Mouse (Mus musculus) right cerebral cortex, postnatal 14 days (tissue): ENCODE measurements around the gene Gm14459.
"Not testable (repeated sequence)": the region's sequence is repeated elsewhere in the genome, so short reads cannot be mapped to it uniquely, and the experiment has no call there.

Source experiments
- DNase-seq: peaks from one replicate; pipeline ENCODE4 v3.0.0; 2022

Gene Gm14459

GRCm38 (mm10) chrX:8524854-8525253 lies at the start of gene Gm14459:
TSS of gene Gm14459 (minus strand) at chrX:8524954.
- DNase-seq, result no peak

- DNase-seq, result not testable (repeated sequence)
Observed at GRCm38 (mm10) chrX:8548155-8548554, 23.4 kb upstream of the Gm14459 start, which contains the start of gene Ssxb6. TSS of gene Ssxb6 (minus strand) at chrX:8548255.
